Mouse (Mus musculus): ENCODE measurements at regions not wholly inside any gene's neighbourhood (a gene's known extent, or its start where the extent isn't known, plus 50 kb on each side); places are given as distances from the start of the nearest gene placed in this dataset.

GRCm38 (mm10) chr8:128223092-128223491, 135.3 kb upstream of the Nrp1 start:
- DNase-seq (ENCODE audit: low spot score in 2 of 2) = no peak

- no peak for DNase-seq (ENCODE audit: low spot score in 2 of 2)
Observed at GRCm38 (mm10) chr8:128223522-128223921, 134.9 kb upstream of the Nrp1 start.

- DNase-seq (ENCODE audit: low spot score in 2 of 2) = no peak
Observed at GRCm38 (mm10) chr8:128225123-128225522, 133.3 kb upstream of the Nrp1 start.

GRCm38 (mm10) chr8:128235071-128235470, 123.3 kb upstream of the Nrp1 start:
- DNase-seq (ENCODE audit: low spot score in 2 of 2) = no peak

- DNase-seq (ENCODE audit: low spot score in 2 of 2) = no peak
Observed at GRCm38 (mm10) chr8:128235527-128235926, 122.9 kb upstream of the Nrp1 start.

- DNase-seq (ENCODE audit: low spot score in 2 of 2) = no peak
Observed at GRCm38 (mm10) chr8:128236097-128236496, 122.3 kb upstream of the Nrp1 start.

GRCm38 (mm10) chr8:128238948-128239347, 119.5 kb upstream of the Nrp1 start:
- DNase-seq (ENCODE audit: low spot score in 2 of 2) = no peak

- DNase-seq (ENCODE audit: low spot score in 2 of 2) = no peak
Observed at GRCm38 (mm10) chr8:128239783-128240182, 118.6 kb upstream of the Nrp1 start.

- DNase-seq (ENCODE audit: low spot score in 2 of 2) = no peak
Observed at GRCm38 (mm10) chr8:128241200-128241599, 117.2 kb upstream of the Nrp1 start.

GRCm38 (mm10) chr8:128242465-128243251, 115.7 kb upstream of the Nrp1 start:
- no peak for DNase-seq (ENCODE audit: low spot score in 2 of 2)

GRCm38 (mm10) chr8:128251723-128252122, 106.7 kb upstream of the Nrp1 start:
- DNase-seq (ENCODE audit: low spot score in 2 of 2) = no peak

- DNase-seq (ENCODE audit: low spot score in 2 of 2) = no peak
Observed at GRCm38 (mm10) chr8:128260836-128261235, 97.6 kb upstream of the Nrp1 start.

GRCm38 (mm10) chr8:128261367-128261766, 97.0 kb upstream of the Nrp1 start:
- DNase-seq (ENCODE audit: low spot score in 2 of 2) = no peak

GRCm38 (mm10) chr8:128263251-128263947, 95.0 kb upstream of the Nrp1 start:
- DNase-seq (ENCODE audit: low spot score in 2 of 2) = no peak

- no peak for DNase-seq (ENCODE audit: low spot score in 2 of 2)
Observed at GRCm38 (mm10) chr8:128267261-128267660, 91.1 kb upstream of the Nrp1 start.

GRCm38 (mm10) chr8:128268010-128268409, 90.4 kb upstream of the Nrp1 start:
- no peak for DNase-seq (ENCODE audit: low spot score in 2 of 2)

- DNase-seq (ENCODE audit: low spot score in 2 of 2) = no peak
Observed at GRCm38 (mm10) chr8:128269546-128269945, 88.9 kb upstream of the Nrp1 start.

GRCm38 (mm10) chr8:128272866-128273344, 85.5 kb upstream of the Nrp1 start:
- no peak for DNase-seq (ENCODE audit: low spot score in 2 of 2)

GRCm38 (mm10) chr8:128276475-128276874, 81.9 kb upstream of the Nrp1 start:
- no peak for DNase-seq (ENCODE audit: low spot score in 2 of 2)

GRCm38 (mm10) chr8:128282802-128283201, 75.6 kb upstream of the Nrp1 start:
- no peak for DNase-seq (ENCODE audit: low spot score in 2 of 2)

GRCm38 (mm10) chr8:128283365-128283764, 75.0 kb upstream of the Nrp1 start:
- DNase-seq (ENCODE audit: low spot score in 2 of 2) = no peak

GRCm38 (mm10) chr8:128284816-128285215, 73.6 kb upstream of the Nrp1 start:
- DNase-seq (ENCODE audit: low spot score in 2 of 2) = no peak

- DNase-seq (ENCODE audit: low spot score in 2 of 2) = no peak
Observed at GRCm38 (mm10) chr8:128290076-128290475, 68.3 kb upstream of the Nrp1 start.
